Mouse (Mus musculus) heart, embryonic 10.5 days (tissue): ENCODE results near the gene Gm10277. TPM values are rescaled to one million over a fixed set of nuclear protein-coding genes. Genes with fewer than 3 reads are reported as not detected.

ENCODE experiments used
- DNase-seq: peaks from one replicate; pipeline ENCODE4 v3.0.0-alpha.2; 2017; ENCODE audit warnings: low spot score
- H3K27ac ChIP-seq: fragments of 300-500 bp; sonication (generic); 2 replicates; pipeline ENCODE4 v1.5.1; 2016; ENCODE audit warnings: mild to moderate bottlenecking
- H3K27me3 ChIP-seq: fragments of 300-500 bp; sonication (generic); 2 replicates; pipeline ENCODE4 v1.6.1; 2016; ENCODE audit warnings: mild to moderate bottlenecking; ENCODE audit not compliant: poor library complexity, insufficient read depth, severe bottlenecking
- H3K36me3 ChIP-seq: fragments of 300-500 bp; sonication (generic); 2 replicates; pipeline ENCODE4 v1.6.1; 2016; ENCODE audit warnings: mild to moderate bottlenecking, moderate library complexity
- H3K4me1 ChIP-seq: fragments of 300-500 bp; sonication (generic); 2 replicates; pipeline ENCODE4 v1.6.1; 2016; ENCODE audit warnings: mild to moderate bottlenecking
- H3K4me3 ChIP-seq: fragments of 300-500 bp; sonication (generic); 2 replicates; pipeline ENCODE4 v1.5.1; 2016; ENCODE audit warnings: mild to moderate bottlenecking, moderate library complexity
- H3K9me3 ChIP-seq: fragments of 300-500 bp; sonication (generic); 2 replicates; pipeline ENCODE4 v1.6.1; 2016; ENCODE audit warnings: mild to moderate bottlenecking, moderate library complexity
- WGBS: fragments of 180-500 bp; shearing (Covaris S2); methylation state at CpG from one replicate; pipeline ENCODE4 v1.1.7; 2016; 5-methylcytosine and 5-hydroxymethylcytosine counted together
- polyA plus RNA-seq: library from polyadenylated mRNA; unstranded; fragments of >200 nt; fragmentation: Nextera tagmentation; extraction: Ambion mirVana; gene quantifications from 2 replicates; pipeline ENCODE4 v1.2.1, GENCODE M21; 2016

Gm10277 gene
- polyA plus RNA-seq, 1 experiment from 2014 or later, result 1.6 TPM

GRCm38 (mm10) chr11:77779240-77779639 lies 8.3 kb downstream of the Gm10277 start:
- Histone ChIP-seq H3K27me3 (no peaks in the 10 kb centered on the region), H3K4me3 (no peak overlapping the region), H3K27ac (no peak overlapping the region), H3K9me3 (no peaks in the 10 kb centered on the region), H3K4me1 (peaks cover 57% of the 10 kb centered on the region), H3K36me3 (peaks cover 27% of the 10 kb centered on the region)
- WGBS, result 34% methylated on average over 1 of the region's 1 CpGs
- no peak for DNase-seq

GRCm38 (mm10) chr11:77777937-77778336 lies 9.6 kb downstream of the Gm10277 start:
- Histone ChIP-seq H3K27me3 (no peaks in the 10 kb centered on the region), H3K36me3 (peaks cover 27% of the 10 kb centered on the region), H3K9me3 (no peaks in the 10 kb centered on the region), H3K4me3 (no peak overlapping the region), H3K4me1 (peaks cover 50% of the 10 kb centered on the region), H3K27ac (no peak overlapping the region)
- DNase-seq, result no peak
- 90% methylated on average over 17 of the region's 17 CpGs for WGBS

GRCm38 (mm10) chr11:77777436-77777835 lies 10.1 kb downstream of the Gm10277 start:
- DNase-seq, result no peak
- Histone ChIP-seq H3K9me3 (no peaks in the 10 kb centered on the region), H3K4me3 (no peak overlapping the region), H3K36me3 (peaks cover 27% of the 10 kb centered on the region), H3K27me3 (no peaks in the 10 kb centered on the region), H3K4me1 (peaks cover 54% of the 10 kb centered on the region), H3K27ac (no peak overlapping the region)
- whole genome bisulfite sequencing, result 86% methylated on average over 17 of the region's 17 CpGs

- Histone ChIP-seq H3K4me3 (no peak overlapping the region), H3K36me3 (peaks cover 25% of the 10 kb centered on the region), H3K27ac (peak overlapping the region; percentile 67), H3K9me3 (no peaks in the 10 kb centered on the region), H3K4me1 (peaks cover 53% of the 10 kb centered on the region), H3K27me3 (no peaks in the 10 kb centered on the region)
- no peak for DNase-seq
- WGBS, result 27% methylated on average over 9 of the region's 9 CpGs
Observed at GRCm38 (mm10) chr11:77775701-77776400, 11.7 kb downstream of the Gm10277 start.

- Histone ChIP-seq H3K36me3 (peaks cover 4% of the 10 kb centered on the region), H3K27me3 (no peaks in the 10 kb centered on the region), H3K4me3 (peak overlapping the region; percentile 22; the same call in 1 of the 2 replicates), H3K27ac (peak overlapping the region; percentile 69), H3K4me1 (peaks cover 49% of the 10 kb centered on the region), H3K9me3 (no peaks in the 10 kb centered on the region)
- peak; percentile 84 for DNase-seq
- 27% methylated on average over 8 of the region's 8 CpGs for WGBS
Observed at GRCm38 (mm10) chr11:77771879-77772713, 15.5 kb downstream of the Gm10277 start.

- Histone ChIP-seq H3K27ac (peak overlapping the region; percentile 63; the same call in 1 of the 2 replicates), H3K9me3 (no peaks in the 10 kb centered on the region), H3K4me1 (peaks cover 56% of the 10 kb centered on the region), H3K27me3 (no peaks in the 10 kb centered on the region), H3K4me3 (no peak overlapping the region), H3K36me3 (no peaks in the 10 kb centered on the region)
- 61% methylated on average over 8 of the region's 8 CpGs for WGBS
- DNase-seq, result no peak
Observed at GRCm38 (mm10) chr11:77770346-77770745, 17.2 kb downstream of the Gm10277 start.

- H3K9me3 ChIP-seq, result no peaks in the 10 kb centered on the region
- H3K4me3 ChIP-seq, result no peak overlapping the region
- WGBS, result 77% methylated on average over 4 of the region's 4 CpGs
- no peak overlapping the region for H3K27ac ChIP-seq
- no peak for DNase-seq
- H3K27me3 ChIP-seq, result no peaks in the 10 kb centered on the region
- H3K36me3 ChIP-seq, result no peaks in the 10 kb centered on the region
- peaks cover 64% of the 10 kb centered on the region for H3K4me1 ChIP-seq
Observed at GRCm38 (mm10) chr11:77769496-77769895, 18.1 kb downstream of the Gm10277 start.

- peaks cover 59% of the 10 kb centered on the region for H3K4me1 ChIP-seq
- H3K27ac ChIP-seq, result peak overlapping the region; percentile 86
- H3K27me3 ChIP-seq, result no peaks in the 10 kb centered on the region; the same call in 1 of the 2 replicates
- peak overlapping the region; percentile 57 for H3K4me3 ChIP-seq
- DNase-seq, result peak; percentile 85
- WGBS, result under 1% methylated on average over 35 of the region's 35 CpGs
- no peaks in the 10 kb centered on the region for H3K36me3 ChIP-seq
- H3K9me3 ChIP-seq, result no peaks in the 10 kb centered on the region
Observed at GRCm38 (mm10) chr11:77766351-77767001, 21.1 kb downstream of the Gm10277 start.

- no peaks in the 10 kb centered on the region for H3K36me3 ChIP-seq
- H3K27ac ChIP-seq, result peak overlapping the region; percentile 86
- H3K9me3 ChIP-seq, result no peaks in the 10 kb centered on the region
- 49% methylated on average over 4 of the region's 4 CpGs for WGBS
- H3K4me3 ChIP-seq, result peak overlapping the region; percentile 96; the same call in 1 of the 2 replicates
- DNase-seq, result no peak
- H3K27me3 ChIP-seq, result no peaks in the 10 kb centered on the region; the same call in 1 of the 2 replicates
- peaks cover 55% of the 10 kb centered on the region for H3K4me1 ChIP-seq
Observed at GRCm38 (mm10) chr11:77765459-77765777, 22.1 kb downstream of the Gm10277 start.

- Histone ChIP-seq H3K9me3 (no peaks in the 10 kb centered on the region), H3K36me3 (no peaks in the 10 kb centered on the region), H3K4me1 (peaks cover 49% of the 10 kb centered on the region), H3K4me3 (peak overlapping the region; percentile 96), H3K27me3 (no peaks in the 10 kb centered on the region; the same call in 1 of the 2 replicates), H3K27ac (peak overlapping the region; percentile 86; the same call in 1 of the 2 replicates)
- 60% methylated on average over 9 of the region's 9 CpGs for WGBS
- no peak for DNase-seq
Observed at GRCm38 (mm10) chr11:77764694-77765458, 22.7 kb downstream of the Gm10277 start.

- H3K27me3 ChIP-seq, result no peaks in the 10 kb centered on the region; the same call in 1 of the 2 replicates
- WGBS, result 3% methylated on average over 26 of the region's 26 CpGs
- H3K4me1 ChIP-seq, result peaks cover 44% of the 10 kb centered on the region
- no peak for DNase-seq
- H3K9me3 ChIP-seq, result no peaks in the 10 kb centered on the region
- peak overlapping the region; percentile 93 for H3K27ac ChIP-seq
- H3K36me3 ChIP-seq, result no peaks in the 10 kb centered on the region
- peak overlapping the region; percentile 96 for H3K4me3 ChIP-seq
Observed at GRCm38 (mm10) chr11:77763673-77764340, 23.7 kb downstream of the Gm10277 start.
